Mouse (Mus musculus) testis, adult 2 months (tissue): ENCODE results near the gene Stxbp5.

Experiments
- CTCF ChIP-seq: fragments of 200-500 bp; IDR thresholded peaks from 2 replicates; pipeline ENCODE4 v1.5.1; 2012; ENCODE audit warnings: low read depth, mild to moderate bottlenecking, inconsistent platforms, low read length, moderate library complexity; ENCODE audit not compliant: control insufficient read depth, insufficient read depth, insufficient replicate concordance
- POLR2A ChIP-seq: fragments of 200-500 bp; IDR thresholded peaks from 2 replicates; pipeline ENCODE4 v1.6.1; 2012; ENCODE audit warnings: low read depth, mild to moderate bottlenecking, inconsistent platforms, low read length, moderate library complexity; ENCODE audit not compliant: control insufficient read depth

DNA sequence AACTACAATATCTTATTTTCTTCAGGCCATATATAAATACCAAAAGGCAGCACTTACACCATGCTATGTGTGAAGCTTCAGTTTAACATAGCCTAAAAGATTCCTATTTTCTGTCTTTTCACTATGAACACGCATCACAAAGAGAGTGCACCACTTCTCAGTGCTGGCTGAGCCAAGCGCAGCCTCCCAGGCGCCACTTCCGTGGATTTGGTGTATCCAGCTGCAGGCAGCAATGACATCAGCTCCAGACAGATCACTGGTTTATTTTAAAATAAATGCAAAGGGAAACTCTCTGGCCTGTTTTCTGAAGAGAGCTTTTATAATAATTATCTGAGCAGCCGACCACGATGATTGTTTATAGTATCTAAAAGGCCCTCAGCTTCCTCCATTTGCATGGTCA lies 115.2 kb downstream of the Stxbp5 start:
- TF ChIP-seq POLR2A (no peak), CTCF (no peak)
